Mouse (Mus musculus) macrophage (primary cell): ENCODE results near the gene Dvl3. TPM values are rescaled to one million over a fixed set of nuclear protein-coding genes. Genes with fewer than 3 reads are reported as not detected.

Experiments
- H3K27ac ChIP-seq: fragments of 350-480 bp; formaldehyde crosslinking; 2 replicates; pipeline ENCODE4 v1.9.0; 2021
- H3K36me3 ChIP-seq: fragments of 350-480 bp; formaldehyde crosslinking; 2 replicates; pipeline ENCODE4 v1.9.0; 2021; ENCODE audit errors: inconsistent target
- H3K4me3 ChIP-seq: fragments of 350-480 bp; formaldehyde crosslinking; 2 replicates; pipeline ENCODE4 v1.9.0; 2021; ENCODE audit errors: inconsistent target
- H3K79me2 ChIP-seq: fragments of 350-480 bp; formaldehyde crosslinking; 2 replicates; pipeline ENCODE4 v1.9.0; 2021; ENCODE audit errors: inconsistent target
- WGBS: methylation state at CpG from one replicate; pipeline ENCODE4 v1.1.7; 2026; ENCODE audit warnings: inconsistent platforms; ENCODE audit not compliant: missing documents; 5-methylcytosine and 5-hydroxymethylcytosine counted together
- polyA plus RNA-seq: library from polyadenylated mRNA; stranded (reverse); fragments of 250-400 nt; gene quantifications from 3 replicates; pipeline ENCODE4 v1.2.4, GENCODE M21; 2018; ENCODE audit warnings: inconsistent platforms

Gene Dvl3
- polyA plus RNA-seq, 1 experiment from 2014 or later = 15.3 TPM

- H3K79me2 ChIP-seq = peaks cover 26% of the 10 kb centered on the region
- peaks cover 46% of the 10 kb centered on the region for H3K36me3 ChIP-seq
- 70% methylated on average over 5 of the region's 5 CpGs for WGBS
- peak overlapping the region; percentile 99; the same call in 1 of the 2 replicates for H3K4me3 ChIP-seq
- no peak overlapping the region for H3K27ac ChIP-seq
Measured at GRCm38 (mm10) chr16:20547423-20547822, 30.6 kb downstream of the Dvl3 start.

- peak within 1 kb of the TSS; percentile 99 for H3K4me3 ChIP-seq
- peak within 1 kb of the TSS; percentile 74 for H3K27ac ChIP-seq
- H3K79me2 ChIP-seq = peaks cover 25% of the 10 kb centered on the region
- H3K36me3 ChIP-seq = peaks cover 46% of the 10 kb centered on the region
- under 1% methylated on average over 56 of the region's 56 CpGs for WGBS
Measured at GRCm38 (mm10) chr16:20548096-20548948, 31.5 kb downstream of the Dvl3 start, which contains the start of gene Abcf3. Gene Abcf3, plus strand, starts transcription at chr16:20548577.

- WGBS = 50% methylated on average over 9 of the region's 9 CpGs
- peak overlapping the region; percentile 74; the same call in 1 of the 2 replicates for H3K27ac ChIP-seq
Measured at GRCm38 (mm10) chr16:20549161-20549560, 32.4 kb downstream of the Dvl3 start.

GRCm38 (mm10) chr16:20551691-20552090 is 34.9 kb downstream of the Dvl3 start:
- 92% methylated on average over 5 of the region's 5 CpGs for WGBS
- no peak overlapping the region for H3K27ac ChIP-seq
- peaks cover 63% of the 10 kb centered on the region for H3K36me3 ChIP-seq
- H3K4me3 ChIP-seq = no peak overlapping the region
- peaks cover 25% of the 10 kb centered on the region for H3K79me2 ChIP-seq

More at GRCm38 (mm10) chr16:20549161-20549560, 32.4 kb downstream of the Dvl3 start:
- Histone ChIP-seq H3K4me3 (peak overlapping the region; percentile 99), H3K36me3 (peaks cover 49% of the 10 kb centered on the region), H3K79me2 (peaks cover 25% of the 10 kb centered on the region)

- Histone ChIP-seq H3K36me3 (peaks cover 71% of the 10 kb centered on the region), H3K4me3 (no peak overlapping the region), H3K27ac (no peak overlapping the region), H3K79me2 (peaks cover 25% of the 10 kb centered on the region)
- 100% methylated on average over 1 of the region's 1 CpGs for WGBS
Measured at GRCm38 (mm10) chr16:20552594-20552993, 35.8 kb downstream of the Dvl3 start.

GRCm38 (mm10) chr16:20555000-20555399 is 38.2 kb downstream of the Dvl3 start:
- WGBS = 94% methylated on average over 6 of the region's 6 CpGs
- Histone ChIP-seq H3K79me2 (peaks cover 5% of the 10 kb centered on the region; the same call in 1 of the 2 replicates), H3K4me3 (no peak overlapping the region), H3K36me3 (peaks cover 93% of the 10 kb centered on the region), H3K27ac (no peak overlapping the region)

GRCm38 (mm10) chr16:20557381-20557780 is 40.6 kb downstream of the Dvl3 start:
- WGBS = 98% methylated on average over 5 of the region's 7 CpGs
- Histone ChIP-seq H3K27ac (no peak overlapping the region), H3K4me3 (no peak overlapping the region), H3K36me3 (peaks cover 95% of the 10 kb centered on the region), H3K79me2 (no peaks in the 10 kb centered on the region)

- no peaks in the 10 kb centered on the region for H3K79me2 ChIP-seq
- H3K36me3 ChIP-seq = peaks cover 21% of the 10 kb centered on the region; the same call in 1 of the 2 replicates
- WGBS = 42% methylated on average over 1 of the region's 1 CpGs
- no peak overlapping the region for H3K4me3 ChIP-seq
- H3K27ac ChIP-seq = no peak overlapping the region
Measured at GRCm38 (mm10) chr16:20565075-20565474, 48.3 kb downstream of the Dvl3 start.

Other genes with a start within 250 kb of the Dvl3 start
- 68.3 to 135 TPM (median 69.6 TPM) in 3 replicates for gene Parl, start 214.6 kb upstream of the Dvl3 start, polyA plus RNA-seq
- 0.04 TPM in 1 of 3 replicates, not detected in the others for gene Cyp2ab1, start 191.6 kb upstream of the Dvl3 start, polyA plus RNA-seq
- gene Abcc5, start 90.6 kb upstream of the Dvl3 start, polyA plus RNA-seq = 40.1 to 90.8 TPM (median 40.2 TPM) in 3 replicates
- 25.2 to 45.4 TPM (median 30.4 TPM) in 3 replicates for gene Eif2b5, start 18.2 kb upstream of the Dvl3 start, polyA plus RNA-seq
- gene Ap2m1, start 18.5 kb downstream of the Dvl3 start, polyA plus RNA-seq = 675 to 1,015 TPM (median 722 TPM) in 3 replicates
- 27.6 to 31.0 TPM (median 28.9 TPM) in 3 replicates for gene Abcf3, start 31.6 kb downstream of the Dvl3 start, polyA plus RNA-seq
- not detected in 3 replicates for gene Vwa5b2, start 72.5 kb downstream of the Dvl3 start, polyA plus RNA-seq
- gene Eef1akmt4, start 94.6 kb downstream of the Dvl3 start, polyA plus RNA-seq = 3.9 to 18.7 TPM (median 11.9 TPM) in 3 replicates
- not detected in 3 replicates for gene Gm49333, start 94.6 kb downstream of the Dvl3 start, polyA plus RNA-seq
- gene Alg3, start 94.8 kb downstream of the Dvl3 start, polyA plus RNA-seq = 10.2 to 25.1 TPM (median 22.1 TPM) in 3 replicates
- 1.3 to 3.7 TPM (median 2.1 TPM) in 3 replicates for gene Camk2n2, start 104.3 kb downstream of the Dvl3 start, polyA plus RNA-seq
- gene Ece2, start 112.8 kb downstream of the Dvl3 start, polyA plus RNA-seq = 0.09 to 0.20 TPM in 2 of 3 replicates, not detected in the other
- 143 to 206 TPM (median 205 TPM) in 3 replicates for gene Psmd2, start 134.7 kb downstream of the Dvl3 start, polyA plus RNA-seq
- gene Eif4g1, start 151.3 kb downstream of the Dvl3 start, polyA plus RNA-seq = 125 to 210 TPM (median 165 TPM) in 3 replicates
- 0.22 to 1.6 TPM (median 0.63 TPM) in 3 replicates for gene Fam131a, start 176.3 kb downstream of the Dvl3 start, polyA plus RNA-seq
- 5.2 to 20.4 TPM (median 12.3 TPM) in 3 replicates for gene Polr2h, start 200.7 kb downstream of the Dvl3 start, polyA plus RNA-seq
- 0.11 to 0.38 TPM (median 0.35 TPM) in 3 replicates for gene Clcn2, start 200.8 kb downstream of the Dvl3 start, polyA plus RNA-seq
- not detected in 3 replicates for gene Chrd, start 216.1 kb downstream of the Dvl3 start, polyA plus RNA-seq
- gene Thpo, start 217.5 kb downstream of the Dvl3 start, polyA plus RNA-seq = not detected in 3 replicates